Mouse (Mus musculus): ENCODE data around the gene Adra1d. TPM values are rescaled to one million over a fixed set of nuclear protein-coding genes. Genes with fewer than 3 reads are reported as not detected.

Gene Adra1d
- polyA plus RNA-seq, 1 experiment from 2014 or later = 0.14 TPM

DNA sequence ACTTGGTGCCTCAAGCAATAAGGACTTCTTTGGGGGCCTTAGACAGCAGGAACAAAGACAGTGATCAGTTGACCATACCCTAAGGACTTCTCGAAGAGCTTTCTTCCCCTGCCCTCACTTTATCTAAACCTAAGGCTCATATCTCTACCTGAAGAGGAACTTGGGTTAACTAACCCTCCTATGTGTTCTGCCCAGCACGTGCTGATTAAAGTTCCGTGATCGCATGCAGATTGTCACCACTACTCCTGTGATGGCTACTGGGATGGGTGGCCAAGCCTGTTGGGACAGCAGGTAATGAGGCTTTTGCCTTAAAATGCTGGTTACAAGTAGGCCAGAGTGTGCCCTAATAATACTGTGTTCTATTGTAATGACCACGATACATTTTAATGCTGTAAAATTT, 26.9 kb downstream of the Adra1d start:
- Histone ChIP-seq H3K9ac (replicated peaks; ENCODE audit: low read length) (no peak overlapping the region), H3K27ac (replicated peaks; ENCODE audit: low read depth, low read length) (no peak overlapping the region), H3K4me2 (ENCODE audit: low read depth, low read length) (no peak overlapping the region), H3K27me3 (ENCODE audit: control insufficient read depth, insufficient read depth, low read length) (no peaks in the 10 kb centered on the region), H3K9me3 (replicated peaks; ENCODE audit: control insufficient read depth, low read length) (no peaks in the 10 kb centered on the region), H3K36me3 (replicated peaks; ENCODE audit: control insufficient read depth, insufficient read depth, low read depth, low read length) (no peaks in the 10 kb centered on the region), H3K4me1 (ENCODE audit: control insufficient read depth, insufficient read depth, low read length) (no peaks in the 10 kb centered on the region), H3K4me3 (ENCODE audit: low read depth, low read length) (no peak overlapping the region)
- 88% methylated on average over 5 of the region's 5 CpGs for WGBS
- DNase-seq (ENCODE audit: low spot score) (no peak), ATAC-seq (replicated peaks; ENCODE audit: insufficient number of reproducible peaks, low FRiP score, low TSS enrichment, low read depth) (no peak)

DNA sequence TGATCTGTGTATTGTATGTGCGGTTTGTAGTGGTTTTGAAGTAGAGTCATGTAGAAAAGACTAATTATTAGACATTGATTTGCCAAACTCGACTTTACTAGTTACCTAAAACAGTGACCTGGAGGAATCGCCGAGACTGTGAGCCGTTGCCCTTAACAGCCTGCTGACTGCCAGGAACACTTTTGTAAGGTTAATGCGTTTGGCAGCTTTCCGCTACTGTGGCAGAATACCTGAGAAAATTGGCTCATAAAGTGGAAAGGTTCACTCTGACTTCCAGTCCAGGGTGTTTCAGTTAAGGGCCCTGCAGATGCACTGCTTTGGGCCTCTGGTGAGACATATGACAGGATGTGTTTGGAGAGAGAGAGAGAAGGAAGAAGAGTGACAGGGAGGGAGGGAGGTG, 30.8 kb downstream of the Adra1d start:
- no peak overlapping the region for H3K9ac ChIP-seq (replicated peaks; ENCODE audit: low read length)
- no peaks in the 10 kb centered on the region for H3K9me3 ChIP-seq (replicated peaks; ENCODE audit: control insufficient read depth, low read length)
- WGBS = 83% methylated on average over 7 of the region's 7 CpGs

DNA sequence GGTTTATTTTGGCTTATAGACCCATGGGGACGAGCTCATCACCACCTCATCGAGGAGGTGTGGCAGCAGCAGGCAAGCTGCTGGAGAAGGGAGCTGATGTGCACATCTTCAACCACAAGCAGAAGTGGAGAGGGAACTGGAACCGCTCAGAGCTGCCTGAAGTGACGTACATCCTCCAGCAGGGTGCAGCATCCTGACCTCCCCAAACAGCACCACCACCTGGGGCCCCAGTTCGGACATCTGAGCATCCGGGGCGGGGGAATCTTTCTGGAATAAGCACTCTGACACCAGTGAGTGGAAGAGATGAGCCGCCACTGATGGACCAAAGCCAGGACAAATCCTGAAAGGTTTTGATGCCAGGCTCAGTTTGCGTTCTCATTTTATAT, 31.5 kb downstream of the Adra1d start:
- DNase-seq (ENCODE audit: low spot score) (peak; percentile 65), ATAC-seq (replicated peaks; ENCODE audit: insufficient number of reproducible peaks, low FRiP score, low TSS enrichment, low read depth) (no peak)
- 21% methylated on average over 9 of the region's 9 CpGs for WGBS
- Histone ChIP-seq H3K36me3 (replicated peaks; ENCODE audit: control insufficient read depth, insufficient read depth, low read depth, low read length) (no peaks in the 10 kb centered on the region), H3K9me3 (replicated peaks; ENCODE audit: control insufficient read depth, low read length) (no peaks in the 10 kb centered on the region), H3K4me3 (ENCODE audit: low read depth, low read length) (no peak overlapping the region), H3K4me1 (ENCODE audit: control insufficient read depth, insufficient read depth, low read length) (no peaks in the 10 kb centered on the region), H3K27me3 (ENCODE audit: control insufficient read depth, insufficient read depth, low read length) (no peaks in the 10 kb centered on the region), H3K27ac (replicated peaks; ENCODE audit: low read depth, low read length) (no peak overlapping the region), H3K4me2 (ENCODE audit: low read depth, low read length) (no peak overlapping the region), H3K9ac (replicated peaks; ENCODE audit: low read length) (no peak overlapping the region)

More for the DNA sequence above, 30.8 kb downstream of the Adra1d start:
- no peak overlapping the region for H3K27ac ChIP-seq (replicated peaks; ENCODE audit: low read depth, low read length)
- H3K36me3 ChIP-seq (replicated peaks; ENCODE audit: control insufficient read depth, insufficient read depth, low read depth, low read length) = no peaks in the 10 kb centered on the region
- H3K27me3 ChIP-seq (ENCODE audit: control insufficient read depth, insufficient read depth, low read length) = no peaks in the 10 kb centered on the region
- H3K4me1 ChIP-seq (ENCODE audit: control insufficient read depth, insufficient read depth, low read length) = no peaks in the 10 kb centered on the region
- DNase-seq (ENCODE audit: low spot score) = no peak
- no peak overlapping the region for H3K4me2 ChIP-seq (ENCODE audit: low read depth, low read length)
- no peak overlapping the region for H3K4me3 ChIP-seq (ENCODE audit: low read depth, low read length)
- no peak for ATAC-seq (replicated peaks; ENCODE audit: insufficient number of reproducible peaks, low FRiP score, low TSS enrichment, low read depth)

DNA sequence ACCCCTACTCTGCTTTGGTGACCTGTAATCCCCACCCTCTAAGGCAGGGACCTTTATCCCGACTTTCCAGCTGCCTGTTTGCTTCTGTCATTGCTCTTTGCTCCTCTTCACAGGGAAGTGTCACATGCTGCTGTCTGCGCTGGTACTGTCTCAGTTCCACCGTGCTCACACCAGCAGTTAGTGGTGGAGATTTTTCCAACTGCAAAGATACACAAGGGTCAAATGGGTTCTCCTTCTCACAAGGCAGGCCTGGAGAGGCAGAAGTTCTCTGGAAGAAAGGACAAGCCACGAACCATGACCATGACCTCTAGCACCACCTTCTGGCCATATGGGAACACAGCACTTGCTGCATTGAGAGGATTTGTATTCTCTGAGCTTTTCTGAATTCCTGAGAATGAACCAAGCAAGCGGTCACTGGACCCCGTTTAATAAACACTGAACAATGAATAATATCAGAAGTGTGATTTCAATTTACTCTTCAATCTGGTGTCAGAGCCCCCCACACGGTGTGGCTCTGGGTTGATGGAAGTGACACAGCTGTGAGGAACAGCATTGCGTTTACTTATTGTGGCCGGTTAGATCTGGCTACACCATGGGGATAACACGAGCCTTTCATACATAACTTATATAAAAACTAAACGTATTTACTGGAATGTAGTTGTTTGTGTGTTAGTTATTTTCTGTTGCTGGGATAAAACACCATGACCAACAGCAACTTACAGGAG, 32.0 kb downstream of the Adra1d start:
- peak; percentile 88 for DNase-seq (ENCODE audit: low spot score)
- 34% methylated on average over 11 of the region's 11 CpGs for WGBS
- 0 out of 2 replicates have a peak, but pooled peaks have one; percentile 47 for ATAC-seq (replicated peaks; ENCODE audit: insufficient number of reproducible peaks, low FRiP score, low TSS enrichment, low read depth)

DNA sequence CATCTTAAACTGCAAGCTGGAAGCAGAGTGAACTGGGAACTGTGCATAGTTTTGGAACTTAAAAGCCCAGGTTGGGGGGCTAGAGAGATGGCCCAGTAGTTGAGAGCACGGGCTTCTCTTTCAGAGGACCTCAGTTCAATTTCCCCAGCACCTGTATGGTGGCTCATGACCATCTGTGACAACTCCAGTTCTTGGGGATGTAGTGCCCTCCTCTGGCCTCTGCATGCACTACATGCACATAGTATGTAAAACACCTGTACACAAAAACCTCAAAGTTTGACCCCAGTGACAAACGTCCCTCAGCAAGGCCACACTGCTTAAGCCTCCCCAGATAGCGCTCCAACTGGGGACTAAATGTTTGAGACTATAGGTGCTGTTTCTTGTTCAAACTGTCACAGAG, 35.0 kb downstream of the Adra1d start:
- H3K4me3 ChIP-seq (ENCODE audit: low read depth, low read length) = no peak overlapping the region

More for the DNA sequence above, 32.0 kb downstream of the Adra1d start:
- H3K9ac ChIP-seq (replicated peaks; ENCODE audit: low read length) = no peak overlapping the region
- H3K36me3 ChIP-seq (replicated peaks; ENCODE audit: control insufficient read depth, insufficient read depth, low read depth, low read length) = no peaks in the 10 kb centered on the region
- no peaks in the 10 kb centered on the region for H3K4me1 ChIP-seq (ENCODE audit: control insufficient read depth, insufficient read depth, low read length)
- H3K4me3 ChIP-seq (ENCODE audit: low read depth, low read length) = no peak overlapping the region
- H3K27ac ChIP-seq (replicated peaks; ENCODE audit: low read depth, low read length) = no peak overlapping the region
- H3K4me2 ChIP-seq (ENCODE audit: low read depth, low read length) = no peak overlapping the region
- no peaks in the 10 kb centered on the region for H3K27me3 ChIP-seq (ENCODE audit: control insufficient read depth, insufficient read depth, low read length)
- no peaks in the 10 kb centered on the region for H3K9me3 ChIP-seq (replicated peaks; ENCODE audit: control insufficient read depth, low read length)

DNA sequence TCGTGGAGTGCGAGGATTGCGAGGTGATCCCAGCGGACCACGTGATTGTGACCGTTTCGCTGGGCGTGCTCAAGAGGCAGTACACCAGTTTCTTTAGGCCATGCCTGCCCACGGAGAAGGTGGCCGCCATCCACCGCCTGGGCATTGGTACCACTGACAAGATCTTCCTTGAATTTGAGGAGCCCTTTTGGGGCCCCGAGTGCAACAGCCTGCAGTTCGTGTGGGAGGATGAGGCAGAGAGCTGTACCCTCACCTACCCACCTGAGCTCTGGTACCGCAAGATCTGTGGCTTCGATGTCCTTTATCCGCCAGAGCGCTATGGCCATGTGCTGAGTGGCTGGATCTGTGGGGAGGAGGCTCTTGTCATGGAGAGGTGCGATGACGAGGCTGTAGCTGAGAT, 41.3 kb downstream of the Adra1d start:
- Histone ChIP-seq H3K4me2 (ENCODE audit: low read depth, low read length) (no peak overlapping the region), H3K27ac (replicated peaks; ENCODE audit: low read depth, low read length) (no peak overlapping the region), H3K9me3 (replicated peaks; ENCODE audit: control insufficient read depth, low read length) (no peaks in the 10 kb centered on the region), H3K4me3 (ENCODE audit: low read depth, low read length) (no peak overlapping the region), H3K4me1 (ENCODE audit: control insufficient read depth, insufficient read depth, low read length) (no peaks in the 10 kb centered on the region), H3K9ac (replicated peaks; ENCODE audit: low read length) (no peak overlapping the region), H3K27me3 (ENCODE audit: control insufficient read depth, insufficient read depth, low read length) (no peaks in the 10 kb centered on the region), H3K36me3 (replicated peaks; ENCODE audit: control insufficient read depth, insufficient read depth, low read depth, low read length) (no peaks in the 10 kb centered on the region; the same call in 1 of the 2 replicates)
- DNase-seq (ENCODE audit: low spot score) (no peak), ATAC-seq (replicated peaks; ENCODE audit: insufficient number of reproducible peaks, low FRiP score, low TSS enrichment, low read depth) (no peak)
- WGBS = 95% methylated on average over 19 of the region's 19 CpGs

More for the DNA sequence above, 35.0 kb downstream of the Adra1d start:
- DNase-seq (ENCODE audit: low spot score) (peak; percentile 44), ATAC-seq (replicated peaks; ENCODE audit: insufficient number of reproducible peaks, low FRiP score, low TSS enrichment, low read depth) (no peak)
- Histone ChIP-seq H3K4me1 (ENCODE audit: control insufficient read depth, insufficient read depth, low read length) (no peaks in the 10 kb centered on the region), H3K27ac (replicated peaks; ENCODE audit: low read depth, low read length) (no peak overlapping the region), H3K9me3 (replicated peaks; ENCODE audit: control insufficient read depth, low read length) (no peaks in the 10 kb centered on the region), H3K9ac (replicated peaks; ENCODE audit: low read length) (no peak overlapping the region), H3K4me2 (ENCODE audit: low read depth, low read length) (no peak overlapping the region), H3K27me3 (ENCODE audit: control insufficient read depth, insufficient read depth, low read length) (no peaks in the 10 kb centered on the region), H3K36me3 (replicated peaks; ENCODE audit: control insufficient read depth, insufficient read depth, low read depth, low read length) (no peaks in the 10 kb centered on the region)
- 42% methylated on average over 3 of the region's 3 CpGs for WGBS

DNA sequence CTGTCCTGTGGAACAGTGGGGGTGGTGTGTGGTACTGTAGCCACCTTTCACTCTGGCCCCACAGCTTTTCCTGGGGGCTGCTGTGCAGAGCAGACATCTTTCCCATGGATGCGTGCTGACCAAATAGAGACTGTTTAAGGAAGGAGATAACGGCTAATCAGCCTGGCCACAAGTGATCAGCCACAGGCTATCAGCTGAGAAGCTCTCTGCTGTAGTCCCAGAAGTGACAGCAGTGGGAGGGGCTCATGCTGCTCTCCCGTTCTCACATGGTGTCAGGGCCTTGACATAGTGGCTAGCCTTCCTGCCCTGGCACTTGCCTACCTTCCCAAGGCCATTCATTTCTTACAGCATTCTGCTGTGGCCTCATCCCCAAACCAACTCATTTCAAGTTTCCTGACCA, 43.3 kb downstream of the Adra1d start:
- DNase-seq (ENCODE audit: low spot score) (no peak), ATAC-seq (replicated peaks; ENCODE audit: insufficient number of reproducible peaks, low FRiP score, low TSS enrichment, low read depth) (no peak)
- H3K4me1 ChIP-seq (ENCODE audit: control insufficient read depth, insufficient read depth, low read length) = no peaks in the 10 kb centered on the region
- no peak overlapping the region for H3K27ac ChIP-seq (replicated peaks; ENCODE audit: low read depth, low read length)
- no peaks in the 10 kb centered on the region; the same call in 1 of the 2 replicates for H3K36me3 ChIP-seq (replicated peaks; ENCODE audit: control insufficient read depth, insufficient read depth, low read depth, low read length)
- no peaks in the 10 kb centered on the region for H3K9me3 ChIP-seq (replicated peaks; ENCODE audit: control insufficient read depth, low read length)
- H3K4me2 ChIP-seq (ENCODE audit: low read depth, low read length) = no peak overlapping the region
- WGBS = 60% methylated on average over 3 of the region's 3 CpGs
- H3K9ac ChIP-seq (replicated peaks; ENCODE audit: low read length) = no peak overlapping the region
- H3K4me3 ChIP-seq (ENCODE audit: low read depth, low read length) = no peak overlapping the region
- H3K27me3 ChIP-seq (ENCODE audit: control insufficient read depth, insufficient read depth, low read length) = no peaks in the 10 kb centered on the region

DNA sequence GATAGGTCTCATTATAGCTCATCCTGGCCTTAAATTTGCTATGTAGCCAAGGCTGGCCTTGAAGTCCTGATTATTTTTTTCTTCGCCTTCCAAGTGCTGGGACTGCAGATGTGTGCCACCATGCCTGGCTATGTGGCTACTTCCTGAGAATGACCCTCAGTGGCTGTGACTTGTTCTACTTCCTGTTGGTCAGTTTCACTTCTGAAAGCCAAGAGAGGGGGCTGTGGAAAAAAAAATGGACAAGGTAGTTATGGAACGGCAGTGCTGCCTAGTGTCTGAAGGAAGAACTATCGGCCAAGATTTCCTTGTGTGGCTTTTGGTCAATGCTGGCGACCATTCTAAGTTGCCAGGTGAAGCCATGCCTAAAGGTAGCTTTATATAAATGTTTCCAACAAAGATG, 44.5 kb downstream of the Adra1d start:
- Histone ChIP-seq H3K4me3 (ENCODE audit: low read depth, low read length) (no peak overlapping the region), H3K36me3 (replicated peaks; ENCODE audit: control insufficient read depth, insufficient read depth, low read depth, low read length) (no peaks in the 10 kb centered on the region; the same call in 1 of the 2 replicates), H3K27ac (replicated peaks; ENCODE audit: low read depth, low read length) (no peak overlapping the region), H3K4me2 (ENCODE audit: low read depth, low read length) (no peak overlapping the region), H3K27me3 (ENCODE audit: control insufficient read depth, insufficient read depth, low read length) (no peaks in the 10 kb centered on the region), H3K9me3 (replicated peaks; ENCODE audit: control insufficient read depth, low read length) (no peaks in the 10 kb centered on the region), H3K4me1 (ENCODE audit: control insufficient read depth, insufficient read depth, low read length) (no peaks in the 10 kb centered on the region), H3K9ac (replicated peaks; ENCODE audit: low read length) (no peak overlapping the region)
- 88% methylated on average over 4 of the region's 4 CpGs for WGBS
- DNase-seq (ENCODE audit: low spot score) (no peak), ATAC-seq (replicated peaks; ENCODE audit: insufficient number of reproducible peaks, low FRiP score, low TSS enrichment, low read depth) (no peak)

Data from embryonic facial prominence, embryonic 11.5 days (tissue).